Mouse (Mus musculus): ENCODE measurements around the gene Rap1gap.

Gene Rap1gap

DNA sequence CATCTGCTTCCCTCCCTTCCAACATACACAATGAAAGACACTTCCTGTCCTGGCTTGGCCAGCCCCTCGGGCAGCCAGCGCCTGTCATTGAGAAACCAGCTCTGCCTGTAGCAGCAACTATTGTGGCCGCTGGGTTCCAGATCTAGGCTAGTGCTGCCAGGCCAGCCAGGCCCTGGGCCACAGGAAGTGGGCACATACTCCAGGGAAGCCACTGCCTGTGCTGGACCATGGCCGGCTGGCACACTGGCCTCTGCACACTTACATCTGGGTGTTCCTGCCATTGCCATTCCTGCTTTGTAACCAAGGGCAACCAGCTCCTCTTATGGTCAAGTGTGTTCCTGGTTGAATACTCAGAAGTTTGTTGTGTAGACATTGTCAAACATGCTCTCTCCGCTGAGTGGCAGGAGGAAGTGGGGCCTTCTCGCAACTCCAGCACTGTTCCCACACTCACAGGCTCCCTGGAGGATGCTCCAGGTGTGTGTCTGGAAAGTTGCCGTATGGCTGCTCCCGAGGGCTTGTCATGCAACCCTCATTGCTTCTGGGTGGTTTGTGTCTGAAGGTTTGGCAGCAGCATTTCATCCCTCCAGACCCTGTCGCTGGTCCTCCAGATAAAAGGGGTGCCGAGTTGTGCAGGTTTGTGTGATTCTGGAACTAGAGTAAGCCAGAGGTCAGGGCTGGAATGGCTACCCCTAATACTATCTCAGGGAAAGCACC lies 4.0 kb upstream of the Rap1gap start:
- in situ Hi-C loops (cut with MboI; ENCODE audit: unreplicated experiment in 2 of 2), result loop anchor here in 1 of 2 experiments (25.0 kb wide), 1 partner anchor 573 kb away; no protein-coding TSS in a partner anchor

DNA sequence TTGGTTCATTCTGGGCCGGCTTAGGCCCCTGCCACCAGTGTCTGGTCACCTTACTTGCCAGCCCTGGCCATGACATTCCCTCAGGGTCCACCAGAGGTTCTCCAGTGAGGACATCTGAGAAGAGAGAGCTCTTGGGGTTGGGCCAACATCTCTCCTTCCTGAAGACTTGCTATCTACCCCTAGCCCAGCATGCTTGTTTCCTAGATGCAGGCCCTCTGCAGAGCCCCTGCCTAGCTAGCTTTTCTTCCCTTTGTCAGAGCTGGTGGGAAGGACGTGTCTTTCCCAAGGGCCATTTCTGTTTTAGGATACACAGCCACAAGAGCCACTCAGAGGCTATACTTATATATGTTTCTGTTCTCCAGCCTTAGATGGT lies 3.5 kb upstream of the Rap1gap start:
- in situ Hi-C loops (cut with MboI; ENCODE audit: unreplicated experiment in 2 of 2), result loop anchor here in 1 of 2 experiments (25.0 kb wide), 1 partner anchor 574 kb away; no protein-coding TSS in a partner anchor

DNA sequence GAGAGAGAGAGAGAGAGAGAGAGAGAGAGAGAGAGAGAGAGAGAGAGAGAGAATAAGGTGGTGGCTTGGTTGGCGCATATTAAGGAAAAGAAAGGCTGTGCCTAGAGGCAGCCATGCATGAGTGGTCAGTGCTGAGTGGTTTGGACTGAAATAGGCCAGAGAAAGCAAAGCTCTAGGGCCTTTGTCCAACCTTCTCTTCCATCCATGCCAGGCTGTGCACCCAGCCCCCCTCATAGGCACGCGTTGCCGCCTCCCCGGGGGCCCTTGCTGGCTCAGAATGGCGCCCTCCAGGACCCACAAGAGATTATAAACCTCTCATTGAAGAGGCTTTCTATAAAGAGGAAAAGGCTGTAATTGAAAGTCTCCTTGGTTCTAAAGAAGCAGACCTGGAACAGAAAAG lies 3.0 kb upstream of the Rap1gap start:
- in situ Hi-C loops (cut with MboI; ENCODE audit: unreplicated experiment in 2 of 2), result loop anchor here in 1 of 2 experiments (25.0 kb wide), 1 partner anchor 574 kb away; no protein-coding TSS in a partner anchor

DNA sequence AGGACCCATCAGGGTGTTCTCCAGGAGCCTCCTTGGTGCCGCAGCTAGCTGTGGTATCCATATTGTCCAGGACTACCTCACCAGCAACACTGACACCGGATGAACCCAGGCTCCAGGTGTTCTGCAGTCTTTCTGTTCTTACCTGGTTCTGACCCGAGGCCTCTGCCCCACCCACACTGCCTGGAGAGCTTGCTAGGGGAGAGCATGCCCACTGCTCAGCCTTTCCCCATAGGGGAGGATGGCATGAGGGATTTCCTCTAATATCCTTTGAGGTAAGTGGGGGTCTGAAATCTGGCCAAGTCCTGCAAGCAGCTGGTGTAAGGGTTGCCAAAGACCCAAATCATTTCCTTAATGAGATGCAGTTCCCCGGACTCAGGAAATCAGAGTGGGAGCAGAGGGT lies 1.0 kb upstream of the Rap1gap start:
- in situ Hi-C loops (cut with MboI; ENCODE audit: unreplicated experiment in 2 of 2), result loop anchor here in 1 of 2 experiments (25.0 kb wide), 1 partner anchor 576 kb away; no protein-coding TSS in a partner anchor

DNA sequence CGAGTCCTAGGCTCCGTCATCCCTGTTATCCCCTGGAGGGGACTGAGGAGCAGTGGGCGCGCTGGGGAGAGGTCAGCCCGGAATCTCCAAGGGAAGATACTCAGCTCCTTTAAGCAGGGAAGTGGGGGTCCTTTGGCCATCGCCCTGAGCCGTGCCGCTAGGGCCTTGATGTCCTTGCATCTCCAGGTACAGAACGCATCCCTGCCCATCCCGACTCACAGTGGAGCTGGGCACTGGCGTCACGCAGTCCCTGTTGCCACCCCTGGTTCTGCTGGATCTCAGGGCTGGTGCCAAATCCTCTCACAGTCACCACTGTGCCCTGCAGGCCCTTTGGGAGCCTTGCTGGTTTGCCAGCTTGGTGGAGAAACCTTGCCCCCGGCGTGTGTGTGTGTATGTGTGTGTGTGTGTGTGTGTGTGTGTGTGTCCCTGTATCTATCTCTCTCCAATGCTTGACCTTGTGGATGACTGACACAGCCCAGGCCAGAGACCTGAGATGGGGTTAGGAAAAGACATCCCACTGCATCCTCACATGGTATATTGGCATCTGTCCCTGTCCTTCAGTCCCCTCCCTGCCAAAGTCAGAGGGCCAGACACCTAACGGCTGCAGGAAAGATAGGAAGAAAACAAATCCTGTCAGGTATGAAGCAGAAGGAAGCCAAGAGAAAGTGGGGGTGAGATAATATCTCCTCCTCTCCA lies 602 bp downstream of the Rap1gap start:
- in situ Hi-C loops (cut with MboI; ENCODE audit: unreplicated experiment in 2 of 2), result loop anchor here in 1 of 2 experiments (25.0 kb wide), 1 partner anchor 578 kb away; no protein-coding TSS in a partner anchor

DNA sequence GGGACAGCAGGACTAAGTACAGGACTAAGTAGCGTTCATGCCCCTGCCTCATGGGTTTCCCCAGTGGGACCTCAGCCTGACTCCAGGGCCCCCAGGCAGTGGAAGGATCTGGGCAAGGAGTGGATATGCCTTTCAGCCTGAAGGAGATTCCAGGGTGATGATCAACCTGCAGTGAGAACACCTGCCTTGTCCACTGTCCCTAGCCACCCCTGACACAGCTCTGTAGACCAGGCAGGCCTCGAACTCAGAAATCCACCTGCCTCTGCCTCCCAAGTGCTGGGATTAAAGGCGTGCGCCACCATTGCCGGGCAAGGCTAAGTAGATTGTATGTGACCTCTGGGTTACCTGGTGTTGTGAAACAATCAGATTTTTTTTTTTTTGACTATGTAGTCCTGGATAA lies 1.3 kb downstream of the Rap1gap start:
- in situ Hi-C loops (cut with MboI; ENCODE audit: unreplicated experiment in 2 of 2), result loop anchor here in 1 of 2 experiments (25.0 kb wide), 1 partner anchor 578 kb away; no protein-coding TSS in a partner anchor

DNA sequence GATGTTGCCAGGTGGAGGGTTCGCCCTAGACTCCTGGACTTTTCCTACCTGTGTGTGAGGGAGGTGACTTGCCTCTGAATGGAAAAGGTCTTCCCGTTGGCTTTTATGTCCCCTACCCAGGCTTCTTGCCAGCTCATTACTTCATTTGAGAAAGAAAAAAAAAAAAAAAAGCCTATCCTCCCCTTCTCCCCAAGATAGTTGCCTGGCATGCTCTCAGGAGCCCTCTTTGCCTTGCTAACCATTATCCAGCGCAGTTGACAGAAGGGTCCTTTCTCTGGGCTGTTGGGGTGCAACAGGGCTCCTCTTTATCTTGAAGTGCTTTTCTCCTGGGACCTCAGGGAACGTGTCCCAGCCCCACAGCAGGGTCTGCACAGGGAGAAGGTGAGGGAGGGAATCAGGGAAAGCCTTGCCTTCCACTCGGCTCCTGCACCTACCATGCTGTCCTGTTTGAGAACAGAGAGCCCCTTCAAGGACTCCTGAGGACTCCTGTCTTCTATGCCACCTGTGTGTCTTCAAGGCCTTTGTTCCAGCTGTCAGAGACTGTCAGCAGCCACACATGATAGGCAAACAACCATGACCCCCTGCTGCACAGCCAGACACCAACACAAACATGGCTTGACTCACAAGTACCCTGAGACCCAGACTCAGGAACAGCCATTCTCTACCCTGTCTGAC lies 1.9 kb downstream of the Rap1gap start:
- in situ Hi-C loops (cut with MboI; ENCODE audit: unreplicated experiment in 2 of 2), result loop anchor here in 1 of 2 experiments (25.0 kb wide), 1 partner anchor 579 kb away; no protein-coding TSS in a partner anchor

DNA sequence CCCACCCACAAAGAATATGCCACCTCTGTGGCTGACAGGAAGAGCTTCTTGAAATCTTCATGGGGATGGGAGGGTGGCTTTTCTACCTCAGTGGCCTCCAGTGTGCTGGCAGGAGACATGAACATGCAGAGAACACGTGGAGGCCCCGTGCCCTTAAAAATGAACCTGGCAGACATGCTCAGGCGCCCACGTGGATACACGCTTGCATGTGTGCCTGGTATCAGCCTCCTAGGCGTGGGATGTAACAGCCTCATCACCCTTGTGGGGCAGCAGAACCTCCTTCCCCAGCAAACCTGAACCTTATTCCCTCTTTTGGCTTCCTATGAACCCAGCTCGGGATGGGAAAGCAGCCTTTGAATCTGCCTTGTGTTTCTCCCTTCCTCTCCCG lies 2.4 kb downstream of the Rap1gap start:
- in situ Hi-C loops (cut with MboI; ENCODE audit: unreplicated experiment in 2 of 2), result loop anchor here in 1 of 2 experiments (25.0 kb wide), 1 partner anchor 580 kb away; no protein-coding TSS in a partner anchor

DNA sequence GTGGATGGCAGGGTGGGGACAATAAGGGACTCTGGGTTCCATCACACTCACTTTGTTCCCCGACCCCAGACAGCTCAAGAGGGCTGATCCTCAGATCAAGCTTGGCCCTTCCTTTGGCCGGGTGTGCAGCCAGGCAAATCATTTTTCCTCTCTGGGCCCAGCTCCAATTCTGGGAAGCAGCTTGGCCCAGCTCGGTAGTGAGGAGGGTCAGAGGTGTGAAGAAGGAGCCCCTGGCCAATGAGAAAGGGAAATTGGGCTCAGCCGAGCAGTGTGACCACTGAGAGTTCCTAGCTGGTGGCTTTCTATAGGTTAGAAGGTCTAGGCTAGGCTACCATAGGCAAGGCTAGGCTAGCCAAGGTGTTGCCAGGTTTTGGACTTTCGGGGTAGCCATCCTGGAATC lies 3.2 kb downstream of the Rap1gap start:
- in situ Hi-C loops (cut with MboI; ENCODE audit: unreplicated experiment in 2 of 2), result loop anchor here in 1 of 2 experiments (25.0 kb wide), 1 partner anchor 580 kb away; no protein-coding TSS in a partner anchor

DNA sequence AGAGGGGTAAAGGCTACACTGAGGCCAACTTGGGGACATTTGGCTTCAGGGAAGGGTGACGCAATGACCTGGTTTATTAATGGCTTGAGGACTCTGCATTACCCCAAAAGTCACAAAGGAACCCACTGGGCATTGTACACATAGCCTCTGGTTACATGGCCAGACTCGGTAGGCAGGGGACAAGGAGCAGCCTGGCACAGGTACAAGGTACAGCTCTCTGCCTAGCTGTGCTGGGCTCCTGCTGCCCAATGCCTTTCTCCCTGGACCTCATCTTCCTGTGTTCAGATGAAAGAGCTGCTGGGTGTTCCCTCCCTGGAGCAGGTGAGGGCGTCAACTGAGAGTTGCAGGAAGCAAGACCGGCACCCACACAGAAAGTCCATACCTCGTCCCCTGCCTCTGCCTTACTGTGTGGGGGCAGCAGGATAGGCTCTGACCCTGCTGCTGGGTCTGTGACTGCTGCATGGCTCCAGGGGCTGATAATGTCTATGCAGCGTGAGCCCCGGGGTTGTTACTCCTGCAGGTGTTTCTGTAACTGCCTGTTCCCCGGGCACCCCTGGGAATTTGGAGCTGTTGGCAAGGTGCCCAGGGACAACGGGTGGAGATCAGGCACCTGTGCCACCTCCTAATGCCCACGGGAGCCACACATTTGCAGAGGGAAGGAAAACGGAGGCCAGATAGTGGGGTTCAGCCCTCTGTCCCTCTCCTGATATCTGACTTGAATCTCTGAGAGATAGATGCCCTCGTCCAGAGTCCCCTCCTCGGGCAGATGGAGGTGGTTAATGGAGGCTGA lies 7.4 kb downstream of the Rap1gap start:
- in situ Hi-C loops (cut with MboI; ENCODE audit: unreplicated experiment in 2 of 2), result loop anchor here in 1 of 2 experiments (25.0 kb wide), 1 partner anchor 585 kb away; no protein-coding TSS in a partner anchor

DNA sequence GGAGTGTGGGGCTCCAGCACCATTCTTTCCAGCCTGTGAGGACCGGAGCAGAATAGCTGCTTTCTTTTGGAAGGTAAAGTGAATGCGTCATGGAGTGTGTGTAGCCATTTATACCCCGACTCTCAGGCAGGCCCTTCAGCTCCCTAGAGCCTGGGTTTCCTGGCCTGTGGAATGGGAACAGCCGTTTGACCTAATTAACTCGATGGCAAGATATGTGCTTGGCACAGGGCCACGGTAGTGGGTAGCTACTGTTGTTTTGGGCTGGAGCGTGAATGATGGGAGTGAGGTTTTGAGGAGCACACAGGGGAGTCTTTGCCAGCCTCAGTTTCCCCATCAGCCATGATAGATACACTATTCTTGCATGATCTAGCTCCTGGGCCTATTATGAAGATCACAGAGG lies 11.0 kb downstream of the Rap1gap start:
- in situ Hi-C loops (cut with MboI; ENCODE audit: unreplicated experiment in 2 of 2), result loop anchor here (5.0 to 25.0 kb wide), 4 partner anchors 42 to 737 kb away; partner anchors contain the start of gene Cela3b (in 1 of the 2)

DNA sequence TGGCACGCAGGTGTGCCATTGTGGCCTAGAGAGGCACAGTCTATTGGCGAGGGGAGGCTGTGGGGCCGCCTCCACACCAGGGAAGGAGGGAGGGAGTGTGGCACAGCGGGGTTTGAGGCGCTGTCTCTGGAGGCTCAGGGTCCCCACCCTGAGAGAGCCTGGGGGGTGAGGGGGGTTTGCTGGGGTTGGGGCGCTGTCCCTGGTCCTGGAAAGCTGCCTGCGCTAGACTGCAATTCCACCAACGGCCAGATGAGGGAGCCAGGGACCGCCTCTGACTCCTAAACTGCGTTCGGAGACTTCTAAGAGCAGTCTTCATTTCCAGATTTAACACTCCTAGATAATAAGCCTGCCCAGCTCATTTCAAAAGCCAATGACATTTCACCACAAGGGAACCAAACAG lies 11.5 kb downstream of the Rap1gap start:
- in situ Hi-C loops (cut with MboI; ENCODE audit: unreplicated experiment in 2 of 2), result loop anchor here (5.0 to 25.0 kb wide), 4 partner anchors 41 to 736 kb away; partner anchors contain the start of gene Cela3b (in 1 of the 2)

DNA sequence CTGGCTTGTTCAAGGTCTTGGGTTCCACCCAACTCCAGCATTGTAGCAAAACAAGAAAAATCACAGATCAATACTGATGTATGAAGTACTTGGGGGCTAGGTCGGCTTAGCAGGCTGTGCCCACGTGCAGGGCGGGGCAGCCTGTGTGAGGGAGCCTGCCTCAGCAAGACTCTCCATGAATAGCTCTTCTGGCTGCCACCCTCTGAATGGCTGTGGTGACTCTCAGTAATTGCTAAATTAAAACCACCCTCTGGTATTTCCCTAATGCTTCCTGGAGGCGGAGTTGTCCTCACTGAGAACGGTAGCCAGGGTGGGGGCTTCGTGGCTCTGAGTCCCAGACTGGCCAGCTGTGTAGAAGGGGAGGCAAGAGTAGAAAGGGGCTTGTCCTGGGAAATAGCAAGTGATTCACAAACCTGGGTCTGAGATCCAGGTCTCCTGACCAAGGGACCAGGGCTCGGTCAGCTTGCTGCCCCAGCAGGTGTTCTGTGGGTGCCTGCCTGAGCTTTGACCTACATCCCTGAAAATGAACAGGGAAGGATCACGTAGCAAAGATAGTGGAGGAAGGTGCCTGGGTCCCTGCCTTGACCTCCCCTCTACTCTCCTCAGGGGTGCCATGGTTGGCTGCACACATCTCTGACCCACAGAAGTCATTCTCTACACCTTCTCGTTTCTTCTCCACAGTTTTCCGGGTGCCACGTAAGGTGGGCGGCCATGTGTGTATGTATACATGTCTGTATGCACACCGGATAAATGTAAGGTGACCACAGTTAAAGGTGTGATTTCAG lies 12.4 kb downstream of the Rap1gap start:
- in situ Hi-C loops (cut with MboI; ENCODE audit: unreplicated experiment in 2 of 2), result loop anchor here (5.0 to 25.0 kb wide), 4 partner anchors 40 to 735 kb away; partner anchors contain the start of gene Cela3b (in 1 of the 2)

DNA sequence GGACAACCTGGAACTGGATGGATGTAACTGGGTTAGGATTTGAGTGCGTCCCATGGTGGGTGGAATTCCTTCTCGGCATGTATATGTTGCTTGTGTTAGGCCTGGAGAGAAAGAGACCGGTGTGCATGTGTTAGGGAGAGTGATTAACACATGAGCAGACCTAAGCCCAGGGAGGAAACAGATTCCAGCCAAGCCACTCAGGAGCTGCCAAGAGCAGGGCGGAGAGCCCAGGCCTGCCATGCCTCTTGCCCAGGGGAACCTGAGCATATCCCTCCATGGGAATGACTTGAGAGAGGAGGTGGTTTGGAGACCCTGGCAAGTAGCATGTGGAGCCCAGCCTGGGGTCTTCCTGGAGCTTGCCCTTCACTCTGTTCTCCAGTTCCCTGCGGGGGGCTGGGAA lies 13.4 kb downstream of the Rap1gap start:
- in situ Hi-C loops (cut with MboI; ENCODE audit: unreplicated experiment in 2 of 2), result loop anchor here (5.0 to 25.0 kb wide), 4 partner anchors 39 to 734 kb away; partner anchors contain the start of gene Cela3b (in 1 of the 2)

DNA sequence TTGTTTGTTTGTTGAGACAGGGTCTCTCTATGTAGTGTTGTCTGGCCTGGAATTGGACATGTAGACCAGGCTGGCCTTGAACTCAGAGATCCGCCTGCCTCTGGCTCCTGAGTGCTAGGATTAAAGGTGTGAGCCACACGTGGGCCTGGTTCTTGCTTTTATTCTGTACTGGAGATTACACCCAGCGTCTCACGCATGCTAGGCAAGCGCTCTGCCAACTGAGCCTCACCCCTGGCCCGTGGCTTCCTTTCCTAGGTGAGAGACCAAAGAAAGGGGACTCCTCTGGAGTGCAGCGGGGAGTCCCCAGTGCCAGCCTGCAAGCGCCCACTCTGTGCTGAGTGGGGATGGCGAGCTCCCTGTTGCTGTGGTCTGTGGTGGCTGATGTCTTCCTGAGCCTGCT lies 14.0 kb downstream of the Rap1gap start:
- in situ Hi-C loops (cut with MboI; ENCODE audit: unreplicated experiment in 2 of 2), result loop anchor here (5.0 to 25.0 kb wide), 4 partner anchors 39 to 734 kb away; partner anchors contain the start of gene Cela3b (in 1 of the 2)

DNA sequence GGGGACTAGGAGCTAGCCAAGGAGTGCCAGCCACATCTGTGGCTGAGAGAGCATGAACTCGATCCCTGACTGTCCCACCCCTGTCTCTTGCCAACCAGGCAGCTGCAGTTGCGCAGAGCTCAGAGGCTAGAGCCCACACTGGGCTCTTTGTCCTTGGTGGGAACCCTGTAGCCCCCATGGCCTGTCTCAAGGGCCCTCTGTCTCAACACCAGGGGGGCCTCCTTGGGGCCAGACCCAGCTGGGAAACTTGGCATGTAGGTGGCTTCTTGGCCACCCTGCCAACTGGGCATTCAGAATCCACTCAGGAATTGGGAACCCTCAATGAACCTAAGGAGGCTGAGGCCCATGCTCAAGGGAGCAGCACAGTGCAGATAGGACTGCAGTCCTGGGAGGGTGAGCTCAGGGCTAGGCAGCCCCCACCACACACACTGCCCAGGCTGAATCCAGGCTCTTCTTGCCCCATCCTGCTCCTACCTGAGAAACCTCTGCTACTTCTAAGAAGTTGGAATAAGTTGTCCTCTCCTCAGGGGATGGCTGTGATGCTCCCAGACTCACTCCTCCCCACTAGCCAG lies 15.5 kb downstream of the Rap1gap start:
- in situ Hi-C loops (cut with MboI; ENCODE audit: unreplicated experiment in 2 of 2), result loop anchor here (5.0 to 25.0 kb wide), 4 partner anchors 37 to 732 kb away; partner anchors contain the start of gene Cela3b (in 1 of the 2)

DNA sequence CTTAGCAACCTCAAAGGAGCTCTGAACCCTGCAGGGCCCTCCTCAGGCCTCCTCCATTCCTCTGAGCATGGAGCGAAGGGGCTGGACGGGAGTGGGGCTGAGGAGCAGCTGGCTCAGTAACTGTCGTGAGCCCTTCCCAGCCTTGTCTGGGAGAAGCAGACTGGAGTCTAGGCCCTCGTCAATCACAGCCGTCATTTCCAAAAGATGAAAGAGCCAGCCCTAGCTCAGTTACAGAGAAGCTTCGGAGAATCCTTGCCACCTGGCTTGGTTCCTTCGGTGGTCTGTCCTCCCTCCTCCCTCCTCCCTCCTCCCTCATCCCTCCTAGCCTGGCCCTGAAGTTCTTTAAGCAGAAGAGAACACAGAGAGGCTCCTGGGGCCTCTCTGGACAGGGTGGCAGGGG lies 16.2 kb downstream of the Rap1gap start:
- in situ Hi-C loops (cut with MboI; ENCODE audit: unreplicated experiment in 2 of 2), result loop anchor here (5.0 to 25.0 kb wide), 3 partner anchors 37 to 732 kb away; partner anchors contain the start of gene Cela3b (in 1 of the 2)
